Mouse (Mus musculus) kidney, adult 11 months (tissue): ENCODE data around the gene Gnat1.

Experiments used
- DNase-seq: peaks from one replicate; pipeline ENCODE4 v3.0.0; 2022

Gene Gnat1

GRCm38 (mm10) chr9:107625351-107626128 is 54.0 kb downstream of the Gnat1 start:
- no peak for DNase-seq

GRCm38 (mm10) chr9:107624951-107625350 is 54.6 kb downstream of the Gnat1 start:
- DNase-seq, result no peak

- peak; percentile 56 for DNase-seq
Measured at GRCm38 (mm10) chr9:107624539-107624938, 55.0 kb downstream of the Gnat1 start.
